Mouse (Mus musculus): ENCODE measurements at regions not wholly inside any gene's neighbourhood (a gene's known extent, or its start where the extent isn't known, plus 50 kb on each side); places are given as distances from the start of the nearest gene placed in this dataset.
A peak's percentile ranks its signal among the peaks of the same experiment; 100 is the strongest.

DNA sequence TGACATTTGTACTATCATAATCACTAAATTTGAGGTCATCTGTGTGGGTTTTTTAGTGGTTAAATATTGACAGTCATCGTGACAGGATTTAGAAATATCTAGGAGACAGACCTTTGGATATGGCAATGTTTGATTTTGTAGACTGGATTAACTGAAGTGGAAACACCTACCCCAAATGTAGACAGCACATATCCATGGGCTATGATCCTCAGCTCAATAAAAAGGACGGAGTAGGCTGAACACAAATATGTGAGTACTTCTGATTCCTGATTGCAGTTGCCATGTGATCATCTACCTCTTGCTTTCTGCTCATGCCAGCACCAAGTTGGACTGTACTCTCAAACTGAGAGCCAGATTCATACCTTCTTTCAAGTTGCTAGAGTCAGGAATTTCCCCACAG, 674.4 kb downstream of the Kcna4 start:
- WGBS, result 85% methylated on average over 2 of the region's 2 CpGs
- Histone ChIP-seq H3K27me3 (replicated peaks) (no peaks in the 10 kb centered on the region), H3K4me2 (no peak overlapping the region), H3K9me3 (no peaks in the 10 kb centered on the region), H3K36me3 (replicated peaks) (no peaks in the 10 kb centered on the region), H3K4me3 (no peak overlapping the region), H3K9ac (no peak overlapping the region), H3K27ac (no peak overlapping the region), H3K4me1 (no peaks in the 10 kb centered on the region)
- no peak for ATAC-seq (replicated peaks)

DNA sequence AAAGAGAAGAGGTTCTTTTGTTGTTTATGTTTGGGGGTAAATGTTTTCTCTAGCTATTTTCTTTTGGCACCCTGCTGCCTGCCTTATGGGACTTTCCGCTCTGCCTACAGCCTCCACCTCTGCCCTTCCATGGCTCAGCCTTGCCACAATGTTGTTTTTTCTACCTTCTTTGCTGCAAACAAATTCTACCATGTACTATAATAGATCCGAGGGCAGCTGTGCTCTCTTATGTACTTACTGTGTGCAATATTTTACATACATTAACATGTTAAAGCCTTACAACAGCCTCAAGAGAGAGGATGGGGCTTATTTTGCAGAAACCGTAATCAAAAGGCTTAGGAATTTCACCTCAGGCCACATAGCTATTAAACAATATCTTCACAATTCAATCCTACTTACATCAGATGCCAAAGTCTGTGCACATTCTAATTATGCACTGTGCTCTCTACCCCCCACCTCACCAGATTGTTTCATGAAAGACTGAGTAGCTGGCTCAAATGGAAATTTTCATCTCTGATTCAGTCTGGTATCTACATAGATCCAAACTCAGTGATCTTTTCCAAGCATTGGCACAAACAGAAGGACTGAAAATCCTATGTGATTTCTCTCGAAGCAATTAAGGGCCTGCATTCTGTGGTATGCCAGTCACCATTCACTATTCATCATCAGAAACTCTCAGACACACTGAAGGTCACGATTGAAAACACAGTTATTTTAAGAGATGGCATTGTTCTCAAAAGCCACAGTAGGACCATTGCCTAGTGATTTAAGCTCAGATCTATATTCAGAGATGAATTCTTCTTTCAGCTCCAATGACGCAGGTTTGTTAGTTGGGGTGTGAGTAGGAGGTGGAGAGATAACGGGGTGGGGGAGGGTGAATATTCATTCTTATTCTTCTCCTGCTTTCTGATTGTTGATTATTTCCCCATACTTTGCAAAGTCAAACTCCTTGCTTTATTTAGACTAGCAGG, 675.2 kb downstream of the Kcna4 start:
- Histone ChIP-seq H3K4me1 (no peaks in the 10 kb centered on the region), H3K36me3 (replicated peaks) (no peaks in the 10 kb centered on the region), H3K4me3 (no peak overlapping the region), H3K4me2 (no peak overlapping the region), H3K9me3 (no peaks in the 10 kb centered on the region), H3K27me3 (replicated peaks) (no peaks in the 10 kb centered on the region), H3K9ac (no peak overlapping the region), H3K27ac (no peak overlapping the region)
- peak; percentile 91 for ATAC-seq (replicated peaks)
- 33% methylated on average over 7 of the region's 7 CpGs for WGBS

DNA sequence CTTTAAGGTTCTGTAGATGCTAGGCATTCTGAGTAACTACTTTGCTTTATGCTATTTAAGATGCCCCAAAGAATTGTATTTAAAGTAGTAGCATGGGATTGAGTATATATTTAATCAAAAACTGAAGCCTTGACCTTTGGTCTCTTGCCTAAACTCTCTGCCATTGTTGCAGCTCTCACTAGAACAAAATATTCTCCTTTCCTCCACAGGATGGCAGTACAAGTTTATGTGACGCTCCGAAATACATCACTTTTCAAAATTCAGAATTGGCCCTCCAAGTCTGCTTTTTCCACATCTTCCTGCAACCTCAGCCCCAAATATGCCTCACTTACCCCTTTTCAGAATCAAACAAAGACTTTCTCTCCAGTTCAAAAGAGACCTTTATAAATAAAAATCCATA, 678.1 kb downstream of the Kcna4 start:
- no peak overlapping the region for H3K4me2 ChIP-seq
- H3K27me3 ChIP-seq (replicated peaks), result no peaks in the 10 kb centered on the region
- no peak overlapping the region for H3K27ac ChIP-seq
- no peak overlapping the region for H3K4me3 ChIP-seq
- WGBS, result 59% methylated on average over 2 of the region's 2 CpGs
- H3K4me1 ChIP-seq, result no peaks in the 10 kb centered on the region
- H3K9me3 ChIP-seq, result no peaks in the 10 kb centered on the region
- no peaks in the 10 kb centered on the region for H3K36me3 ChIP-seq (replicated peaks)
- 0 out of 2 replicates have a peak, but pooled peaks have one; percentile 35 for ATAC-seq (replicated peaks)
- no peak overlapping the region for H3K9ac ChIP-seq

DNA sequence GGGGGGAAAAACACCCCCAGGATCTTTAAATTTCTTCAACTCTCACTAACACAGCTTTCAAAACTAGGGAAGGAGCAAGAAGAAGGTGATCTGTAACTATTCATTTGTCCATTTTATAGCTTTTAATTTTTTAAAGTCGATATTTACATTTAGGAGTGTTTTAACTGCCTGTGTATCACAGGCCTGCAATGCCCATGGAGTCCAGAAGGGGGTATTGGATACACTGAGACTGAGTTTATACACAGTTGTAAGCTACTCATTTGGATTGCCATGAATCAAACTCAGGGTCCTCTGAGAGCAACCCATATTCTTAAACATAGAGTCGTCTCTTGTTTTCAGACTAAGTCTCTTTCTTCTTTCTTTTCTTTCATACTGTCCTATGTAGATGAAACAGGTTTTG, 679.1 kb downstream of the Kcna4 start:
- Histone ChIP-seq H3K27ac (no peak overlapping the region), H3K4me2 (no peak overlapping the region), H3K27me3 (replicated peaks) (no peaks in the 10 kb centered on the region), H3K9me3 (no peaks in the 10 kb centered on the region), H3K9ac (no peak overlapping the region), H3K4me1 (no peaks in the 10 kb centered on the region), H3K36me3 (replicated peaks) (no peaks in the 10 kb centered on the region), H3K4me3 (no peak overlapping the region)
- 86% methylated on average over 2 of the region's 2 CpGs for WGBS
- ATAC-seq (replicated peaks), result no peak

DNA sequence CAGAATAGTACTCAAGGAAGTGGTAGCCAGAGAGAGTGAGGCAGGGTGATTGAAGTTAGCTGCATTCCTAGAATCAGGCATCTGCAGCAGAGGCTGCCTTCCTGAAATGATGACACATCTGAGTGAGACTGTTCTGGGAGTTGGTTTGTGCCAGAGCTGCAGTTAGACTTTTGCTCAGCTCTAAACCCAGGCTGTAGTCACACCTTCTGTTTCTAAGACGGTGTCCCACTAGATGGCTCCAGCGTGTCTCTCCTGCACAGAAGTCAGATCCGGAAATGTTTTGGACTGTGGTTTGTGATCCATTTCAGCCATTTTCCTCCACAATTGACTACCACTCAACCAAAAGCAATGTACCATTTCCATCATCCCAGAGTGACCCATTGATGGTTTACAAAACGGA, 683.1 kb downstream of the Kcna4 start:
- H3K27me3 ChIP-seq (replicated peaks), result no peaks in the 10 kb centered on the region
- WGBS, result 67% methylated on average over 4 of the region's 4 CpGs
- no peaks in the 10 kb centered on the region for H3K4me1 ChIP-seq
- ATAC-seq (replicated peaks), result no peak
- H3K27ac ChIP-seq, result no peak overlapping the region
- no peaks in the 10 kb centered on the region for H3K9me3 ChIP-seq
- no peaks in the 10 kb centered on the region for H3K36me3 ChIP-seq (replicated peaks)
- no peak overlapping the region for H3K4me3 ChIP-seq
- H3K4me2 ChIP-seq, result no peak overlapping the region
- H3K9ac ChIP-seq, result no peak overlapping the region

DNA sequence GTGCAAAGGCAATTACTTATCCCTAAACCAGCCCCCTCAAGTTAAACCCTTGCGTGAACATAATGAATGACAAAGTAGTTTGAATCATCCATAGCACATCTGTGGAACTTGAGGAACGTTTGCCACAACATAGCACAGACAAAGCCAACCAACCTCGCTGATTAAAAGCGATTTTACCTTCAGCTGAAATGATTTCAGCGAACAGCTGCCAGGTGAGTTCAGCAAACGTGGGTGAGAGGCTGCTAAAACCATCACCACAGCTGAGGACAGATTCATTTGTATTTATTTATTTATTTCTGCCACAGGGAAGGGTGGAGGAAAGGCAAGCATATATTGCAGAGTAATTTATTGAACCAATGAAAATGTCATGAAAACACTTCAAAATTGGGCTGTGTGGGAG, 704.4 kb downstream of the Kcna4 start:
- Histone ChIP-seq H3K27me3 (replicated peaks) (no peaks in the 10 kb centered on the region), H3K4me1 (no peaks in the 10 kb centered on the region), H3K9ac (no peak overlapping the region), H3K4me2 (no peak overlapping the region), H3K36me3 (replicated peaks) (no peaks in the 10 kb centered on the region), H3K4me3 (no peak overlapping the region), H3K9me3 (no peaks in the 10 kb centered on the region), H3K27ac (no peak overlapping the region)
- no peak for ATAC-seq (replicated peaks)
- WGBS, result 71% methylated on average over 6 of the region's 6 CpGs

DNA sequence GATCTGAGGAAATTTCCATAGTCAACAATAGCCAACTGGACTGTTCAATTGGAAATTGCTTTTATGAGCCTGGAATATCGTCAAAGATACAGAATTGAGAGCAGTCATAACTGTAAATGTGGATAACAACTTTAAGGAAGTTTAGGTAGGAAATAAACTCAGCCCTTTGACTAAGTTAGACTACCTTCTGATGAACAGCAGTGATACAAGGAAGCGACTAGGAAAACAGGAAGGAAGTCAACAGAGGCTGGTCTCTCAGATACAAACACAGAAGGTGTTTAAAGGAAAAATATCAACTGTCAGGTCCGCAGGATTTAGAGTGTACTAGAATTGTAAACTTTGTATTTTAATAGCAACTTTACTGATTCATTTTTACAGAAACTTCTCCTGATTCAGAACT, 721.1 kb downstream of the Kcna4 start:
- Histone ChIP-seq H3K36me3 (replicated peaks) (no peaks in the 10 kb centered on the region), H3K4me2 (no peak overlapping the region), H3K27me3 (replicated peaks) (no peaks in the 10 kb centered on the region), H3K9ac (no peak overlapping the region), H3K4me3 (no peak overlapping the region), H3K9me3 (no peaks in the 10 kb centered on the region), H3K4me1 (no peaks in the 10 kb centered on the region), H3K27ac (no peak overlapping the region)
- ATAC-seq (replicated peaks), result no peak
- WGBS, result 92% methylated on average over 3 of the region's 3 CpGs

DNA sequence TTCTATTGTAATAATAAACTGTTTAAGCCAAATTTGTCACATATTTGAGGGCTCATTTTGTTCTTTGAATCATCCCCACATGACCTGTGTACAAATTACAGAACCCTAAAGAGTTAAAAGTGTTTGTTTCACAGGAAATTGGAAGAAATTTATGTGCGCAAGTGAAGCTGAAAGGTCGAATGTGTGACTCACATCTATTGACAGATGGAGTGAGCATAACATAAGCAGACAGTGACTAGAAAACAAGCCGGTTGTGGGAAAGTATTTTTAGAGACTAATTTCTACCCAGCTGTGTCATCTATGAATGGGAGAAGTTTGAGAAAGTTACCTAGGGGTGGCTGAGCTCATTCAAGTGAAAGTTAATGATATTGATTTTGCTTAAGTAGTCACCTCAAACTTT, 732.8 kb downstream of the Kcna4 start:
- Histone ChIP-seq H3K27ac (no peak overlapping the region), H3K4me2 (no peak overlapping the region), H3K4me1 (no peaks in the 10 kb centered on the region), H3K9me3 (no peaks in the 10 kb centered on the region), H3K36me3 (replicated peaks) (no peaks in the 10 kb centered on the region), H3K4me3 (no peak overlapping the region), H3K9ac (no peak overlapping the region), H3K27me3 (replicated peaks) (no peaks in the 10 kb centered on the region)
- 70% methylated on average over 3 of the region's 3 CpGs for WGBS
- ATAC-seq (replicated peaks), result no peak

DNA sequence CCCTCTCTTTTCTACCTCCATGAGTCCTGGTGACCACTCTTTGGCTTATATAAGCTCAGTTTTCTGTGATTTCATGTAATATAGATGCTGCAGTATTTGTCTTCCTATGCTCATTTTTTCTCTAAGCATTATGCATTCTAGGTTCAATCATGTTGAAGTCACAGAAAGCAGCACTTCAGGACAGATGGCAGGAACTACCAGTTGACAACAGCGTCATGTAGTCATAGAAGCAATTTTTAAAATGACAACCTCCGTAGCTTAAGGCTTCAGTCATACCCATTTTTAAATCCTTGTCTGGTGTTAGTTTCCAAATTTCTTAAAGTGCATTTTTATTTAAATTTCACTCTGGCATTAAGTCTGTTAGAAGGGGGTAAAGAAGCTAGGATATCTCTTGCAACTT, 740.2 kb downstream of the Kcna4 start:
- Histone ChIP-seq H3K9me3 (no peaks in the 10 kb centered on the region), H3K27me3 (replicated peaks) (no peaks in the 10 kb centered on the region), H3K9ac (no peak overlapping the region), H3K36me3 (replicated peaks) (no peaks in the 10 kb centered on the region), H3K4me1 (peaks cover 10% of the 10 kb centered on the region), H3K27ac (no peak overlapping the region), H3K4me3 (no peak overlapping the region), H3K4me2 (no peak overlapping the region)
- WGBS, result 85% methylated on average over 2 of the region's 2 CpGs
- no peak for ATAC-seq (replicated peaks)

DNA sequence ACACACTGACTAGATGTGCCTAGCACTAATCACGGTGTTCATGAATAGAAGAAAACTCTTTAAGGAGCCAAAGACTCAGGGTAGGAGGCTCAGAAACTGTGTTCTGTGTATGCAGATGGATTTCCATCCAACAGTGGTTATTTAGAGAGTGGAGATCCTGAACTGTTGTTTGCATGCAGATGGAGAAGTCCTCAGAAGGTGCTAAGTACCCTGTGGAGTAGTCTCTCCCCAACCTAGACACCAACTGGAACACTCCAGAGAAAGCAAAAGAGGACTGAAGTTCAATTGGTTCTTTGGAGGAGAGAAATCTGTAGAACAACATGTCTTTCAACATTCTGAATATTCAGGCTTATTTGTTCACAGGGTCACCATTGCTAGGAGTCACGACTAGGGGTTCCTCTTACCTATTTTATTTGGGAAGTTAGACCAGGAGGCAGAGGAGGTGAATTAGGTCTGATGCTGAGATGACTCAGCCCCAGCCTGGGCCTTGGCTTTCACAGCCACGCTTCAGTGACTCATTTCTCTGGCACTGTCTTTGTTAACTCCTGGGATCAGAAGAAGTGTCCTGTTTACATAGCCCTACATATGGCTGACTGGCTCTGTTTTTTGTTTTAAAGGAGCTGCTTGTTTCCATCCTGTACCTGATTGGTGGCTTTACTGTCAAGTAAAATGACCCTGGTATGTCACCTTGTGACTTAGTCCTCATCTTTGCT, 742.0 kb downstream of the Kcna4 start:
- H3K4me1 ChIP-seq, result peaks cover 10% of the 10 kb centered on the region
- no peak overlapping the region for H3K4me2 ChIP-seq
- ATAC-seq (replicated peaks), result peak; percentile 53; the same call in 1 of the 2 replicates
- H3K9ac ChIP-seq, result no peak overlapping the region
- no peaks in the 10 kb centered on the region for H3K36me3 ChIP-seq (replicated peaks)
- H3K27ac ChIP-seq, result no peak overlapping the region
- H3K9me3 ChIP-seq, result no peaks in the 10 kb centered on the region
- H3K27me3 ChIP-seq (replicated peaks), result no peaks in the 10 kb centered on the region
- WGBS, result 70% methylated on average over 3 of the region's 3 CpGs
- H3K4me3 ChIP-seq, result no peak overlapping the region

DNA sequence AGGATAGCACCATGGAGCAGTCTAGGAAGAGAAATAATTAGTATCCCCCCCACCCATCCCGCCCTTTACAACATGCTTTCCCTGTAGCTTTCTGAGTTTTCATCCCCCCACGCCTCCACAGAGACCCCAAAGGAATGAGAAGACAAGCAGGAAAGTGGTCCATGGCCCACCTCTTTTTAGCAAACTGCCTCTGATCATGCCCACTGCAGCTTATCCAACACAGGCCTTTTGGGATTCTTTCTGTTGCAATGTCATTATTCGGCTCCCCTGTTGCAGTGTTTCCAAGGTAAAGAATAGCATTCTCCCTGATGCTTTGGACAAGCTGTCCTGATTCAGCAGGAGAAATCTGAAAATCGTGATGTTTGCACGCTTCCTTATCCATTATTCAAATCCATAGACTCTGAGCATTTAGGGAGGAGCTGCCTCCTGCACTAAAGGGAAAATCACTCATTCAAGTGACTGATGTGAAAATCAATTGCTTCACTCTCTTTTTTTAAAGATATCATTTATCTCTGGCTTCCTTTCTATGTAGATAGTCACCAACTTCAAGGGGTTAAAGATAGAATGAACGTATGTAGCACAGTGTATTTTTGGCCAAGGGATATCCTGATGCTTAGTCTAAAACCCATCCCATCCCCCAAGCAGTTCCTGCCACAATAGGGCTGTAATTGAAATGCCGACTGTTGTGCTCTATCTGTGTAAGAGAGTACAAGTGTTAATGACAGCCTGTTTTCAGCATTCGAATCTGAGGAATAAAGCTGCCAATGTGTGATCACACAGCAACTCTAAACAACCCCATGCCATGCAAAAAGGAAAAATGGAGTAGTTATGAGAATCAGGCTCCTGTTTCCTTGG, 743.1 kb downstream of the Kcna4 start:
- peak; percentile 89 for ATAC-seq (replicated peaks)
- no peak overlapping the region for H3K4me2 ChIP-seq
- H3K27ac ChIP-seq, result peak overlapping the region; percentile 42; the same call in 1 of the 2 replicates
- H3K36me3 ChIP-seq (replicated peaks), result no peaks in the 10 kb centered on the region
- H3K9ac ChIP-seq, result no peak overlapping the region
- H3K4me1 ChIP-seq, result peaks cover 10% of the 10 kb centered on the region
- WGBS, result 24% methylated on average over 8 of the region's 8 CpGs
- H3K4me3 ChIP-seq, result no peak overlapping the region
- H3K27me3 ChIP-seq (replicated peaks), result no peaks in the 10 kb centered on the region
- no peaks in the 10 kb centered on the region for H3K9me3 ChIP-seq

DNA sequence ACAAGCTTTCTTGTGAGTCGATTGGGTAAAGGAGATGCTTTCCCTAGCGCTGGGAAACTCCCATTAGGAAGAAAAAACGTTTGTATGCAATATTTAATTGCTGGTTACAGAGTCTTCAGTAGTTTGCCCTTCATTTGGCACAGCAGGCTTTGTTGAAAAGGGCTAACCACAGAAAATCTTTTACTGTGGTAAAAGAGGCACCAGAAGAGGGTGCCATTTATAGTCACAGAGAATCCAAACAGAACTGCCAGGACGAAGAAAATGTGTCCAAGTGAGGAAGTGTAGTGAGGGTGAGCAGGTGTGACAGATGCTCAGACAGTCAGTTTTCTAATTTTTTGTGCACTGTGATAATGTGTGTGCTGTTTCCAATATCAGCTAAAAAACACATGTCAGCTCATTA, 744.4 kb downstream of the Kcna4 start:
- ATAC-seq (replicated peaks), result no peak
- Histone ChIP-seq H3K27ac (no peak overlapping the region), H3K4me2 (no peak overlapping the region), H3K4me1 (peaks cover 10% of the 10 kb centered on the region), H3K4me3 (no peak overlapping the region), H3K27me3 (replicated peaks) (no peaks in the 10 kb centered on the region), H3K36me3 (replicated peaks) (no peaks in the 10 kb centered on the region), H3K9me3 (no peaks in the 10 kb centered on the region), H3K9ac (no peak overlapping the region)
- 55% methylated on average over 4 of the region's 4 CpGs for WGBS
